Mouse (Mus musculus): ENCODE measurements around the gene Atf6b. TPM values are rescaled to one million over a fixed set of nuclear protein-coding genes. Genes with fewer than 3 reads are reported as not detected.

The Atf6b gene
- polyA plus RNA-seq, 1 experiment from 2014 or later = 42.5 TPM

- WGBS = 76% methylated on average over 3 of the region's 3 CpGs
- no peaks in the 10 kb centered on the region for H3K9me3 ChIP-seq (ENCODE audit: low read length)
- H3K9ac ChIP-seq (replicated peaks; ENCODE audit: low read depth) = no peak overlapping the region
- H3K36me3 ChIP-seq (ENCODE audit: insufficient read depth, low read length) = no peaks in the 10 kb centered on the region
- peaks cover 7% of the 10 kb centered on the region; the same call in 1 of the 2 replicates for H3K27me3 ChIP-seq (replicated peaks; ENCODE audit: insufficient read depth, low read length)
- H3K4me2 ChIP-seq (replicated peaks; ENCODE audit: low read depth, low read length) = no peak overlapping the region
- ATAC-seq = no peak
- H3K4me3 ChIP-seq (ENCODE audit: low read depth, low read length) = no peak overlapping the region
- peaks cover 17% of the 10 kb centered on the region for H3K4me1 ChIP-seq (ENCODE audit: insufficient read depth, low read depth, low read length)
- TF ChIP-seq CTCF (IDR thresholded peaks at IDR 0.05) (no peak), EP300 (IDR thresholded peaks at IDR 0.05) (no peak)
- no peak for DNase-seq (ENCODE audit: low spot score)
- no peak overlapping the region for H3K27ac ChIP-seq (ENCODE audit: low read length)
These were observed 11.6 kb downstream of the Atf6b start for GRCm38 (mm10) chr17:34658591-34658990.

GRCm38 (mm10) chr17:34659181-34659896 is 12.4 kb downstream of the Atf6b start:
- no peak overlapping the region for H3K27ac ChIP-seq (ENCODE audit: low read length)
- ATAC-seq = no peak
- 53% methylated on average over 12 of the region's 12 CpGs for WGBS

GRCm38 (mm10) chr17:34659897-34660214 is 12.9 kb downstream of the Atf6b start:
- Histone ChIP-seq H3K36me3 (ENCODE audit: insufficient read depth, low read length) (no peaks in the 10 kb centered on the region), H3K4me2 (replicated peaks; ENCODE audit: low read depth, low read length) (no peak overlapping the region), H3K9me3 (ENCODE audit: low read length) (no peaks in the 10 kb centered on the region), H3K27ac (ENCODE audit: low read length) (no peak overlapping the region), H3K4me3 (ENCODE audit: low read depth, low read length) (no peak overlapping the region), H3K4me1 (ENCODE audit: insufficient read depth, low read depth, low read length) (peaks cover 17% of the 10 kb centered on the region), H3K27me3 (replicated peaks; ENCODE audit: insufficient read depth, low read length) (peaks cover 7% of the 10 kb centered on the region), H3K9ac (replicated peaks; ENCODE audit: low read depth) (no peak overlapping the region)
- ATAC-seq (no peak), DNase-seq (ENCODE audit: low spot score) (no peak)
- 68% methylated on average over 3 of the region's 3 CpGs for WGBS
- no peak for TF ChIP-seq CTCF (IDR thresholded peaks at IDR 0.05)
- no peak for TF ChIP-seq EP300 (IDR thresholded peaks at IDR 0.05)

More at GRCm38 (mm10) chr17:34659181-34659896, 12.4 kb downstream of the Atf6b start:
- Histone ChIP-seq H3K9me3 (ENCODE audit: low read length) (no peaks in the 10 kb centered on the region), H3K4me2 (replicated peaks; ENCODE audit: low read depth, low read length) (no peak overlapping the region), H3K27me3 (replicated peaks; ENCODE audit: insufficient read depth, low read length) (peaks cover 7% of the 10 kb centered on the region; the same call in 1 of the 2 replicates), H3K36me3 (ENCODE audit: insufficient read depth, low read length) (no peaks in the 10 kb centered on the region), H3K9ac (replicated peaks; ENCODE audit: low read depth) (no peak overlapping the region), H3K4me1 (ENCODE audit: insufficient read depth, low read depth, low read length) (peaks cover 17% of the 10 kb centered on the region), H3K4me3 (ENCODE audit: low read depth, low read length) (no peak overlapping the region)
- no peak for TF ChIP-seq CTCF (IDR thresholded peaks at IDR 0.05)
- no peak for DNase-seq (ENCODE audit: low spot score)

GRCm38 (mm10) chr17:34660259-34660820 is 13.4 kb downstream of the Atf6b start:
- Histone ChIP-seq H3K4me1 (ENCODE audit: insufficient read depth, low read depth, low read length) (peaks cover 13% of the 10 kb centered on the region), H3K27me3 (replicated peaks; ENCODE audit: insufficient read depth, low read length) (peaks cover 7% of the 10 kb centered on the region), H3K27ac (ENCODE audit: low read length) (no peak overlapping the region; the same call in 1 of the 2 replicates), H3K36me3 (ENCODE audit: insufficient read depth, low read length) (no peaks in the 10 kb centered on the region), H3K4me2 (replicated peaks; ENCODE audit: low read depth, low read length) (no peak overlapping the region; the same call in 1 of the 2 replicates), H3K4me3 (ENCODE audit: low read depth, low read length) (peak overlapping the region; percentile 8; the same call in 1 of the 2 replicates), H3K9ac (replicated peaks; ENCODE audit: low read depth) (no peak overlapping the region), H3K9me3 (ENCODE audit: low read length) (no peaks in the 10 kb centered on the region)
- no peak for TF ChIP-seq EP300 (IDR thresholded peaks at IDR 0.05)
- no peak for TF ChIP-seq CTCF (IDR thresholded peaks at IDR 0.05)
- DNase-seq (ENCODE audit: low spot score) (no peak), ATAC-seq (no peak)
- WGBS = 22% methylated on average over 10 of the region's 11 CpGs

- DNase-seq (ENCODE audit: low spot score) (peak; percentile 81), ATAC-seq (peak; percentile 83)
- Histone ChIP-seq H3K4me3 (ENCODE audit: low read depth, low read length) (peak overlapping the region; percentile 14; the same call in 1 of the 2 replicates), H3K4me2 (replicated peaks; ENCODE audit: low read depth, low read length) (peak overlapping the region; percentile 48), H3K9me3 (ENCODE audit: low read length) (no peaks in the 10 kb centered on the region), H3K4me1 (ENCODE audit: insufficient read depth, low read depth, low read length) (peaks cover 12% of the 10 kb centered on the region), H3K27me3 (replicated peaks; ENCODE audit: insufficient read depth, low read length) (peaks cover 7% of the 10 kb centered on the region), H3K27ac (ENCODE audit: low read length) (peak overlapping the region; percentile 57; the same call in 1 of the 2 replicates), H3K36me3 (ENCODE audit: insufficient read depth, low read length) (no peaks in the 10 kb centered on the region), H3K9ac (replicated peaks; ENCODE audit: low read depth) (no peak overlapping the region)
- WGBS = 3% methylated on average over 18 of the region's 19 CpGs
- peak; percentile 79 for TF ChIP-seq EP300 (IDR thresholded peaks at IDR 0.05)
- no peak for TF ChIP-seq CTCF (IDR thresholded peaks at IDR 0.05)
These were observed 14.2 kb downstream of the Atf6b start for GRCm38 (mm10) chr17:34661121-34661591.

GRCm38 (mm10) chr17:34662468-34662867 is 15.5 kb downstream of the Atf6b start:
- DNase-seq (ENCODE audit: low spot score) = no peak
- no peak overlapping the region for H3K27ac ChIP-seq (ENCODE audit: low read length)
- peaks cover 7% of the 10 kb centered on the region for H3K27me3 ChIP-seq (replicated peaks; ENCODE audit: insufficient read depth, low read length)
- no peaks in the 10 kb centered on the region for H3K36me3 ChIP-seq (ENCODE audit: insufficient read depth, low read length)
- H3K4me1 ChIP-seq (ENCODE audit: insufficient read depth, low read depth, low read length) = peaks cover 12% of the 10 kb centered on the region; the same call in 1 of the 2 replicates
- no peak overlapping the region for H3K4me2 ChIP-seq (replicated peaks; ENCODE audit: low read depth, low read length)
- WGBS = 90% methylated on average over 1 of the region's 1 CpGs
- no peak for ATAC-seq
- no peak overlapping the region for H3K4me3 ChIP-seq (ENCODE audit: low read depth, low read length)
- no peaks in the 10 kb centered on the region for H3K9me3 ChIP-seq (ENCODE audit: low read length)
- TF ChIP-seq CTCF (IDR thresholded peaks at IDR 0.05) (no peak), EP300 (IDR thresholded peaks at IDR 0.05) (no peak)
- no peak overlapping the region for H3K9ac ChIP-seq (replicated peaks; ENCODE audit: low read depth)
